Mouse (Mus musculus) MEL (cell line): Measurements from ENCODE around the gene Klhl40. TPM values are rescaled to one million over a fixed set of nuclear protein-coding genes. Genes with fewer than 3 reads are reported as not detected.

ENCODE experiments used
- DNase-seq: peaks from one replicate; pipeline ENCODE4 v3.0.0; 2011; ENCODE audit warnings: low read depth, low spot score
- H3K27ac ChIP-seq: 2 replicates; pipeline ENCODE4 v1.5.1; 2012; ENCODE audit warnings: low read depth, mild to moderate bottlenecking, control low read depth, low read length, moderate library complexity; ENCODE audit not compliant: control insufficient read depth
- H3K27me3 ChIP-seq, 2 experiments: fragments of 150-350 bp in 1 of 2; sonication (generic) in 1 of 2; 2 replicates each; pipeline ENCODE4 v1.6.1; 2012; ENCODE audit warnings: low read length in 2 of 2, mild to moderate bottlenecking in 2 of 2, improper control_type of control experiment in 1 of 2, moderate library complexity in 1 of 2; ENCODE audit not compliant: insufficient read depth in 2 of 2, control insufficient read depth in 1 of 2
- H3K36me3 ChIP-seq, 2 experiments: 2 replicates each; pipeline ENCODE4 v1.6.1; 2012 to 2014; ENCODE audit warnings: low read length in 2 of 2, improper control_type of control experiment in 1 of 2, inconsistent platforms in 1 of 2, mild to moderate bottlenecking in 1 of 2; ENCODE audit not compliant: insufficient read depth in 2 of 2, control insufficient read depth in 1 of 2
- H3K4me1 ChIP-seq, 2 experiments: fragments of 150-350 bp in 1 of 2; sonication (generic) in 1 of 2; 2 replicates each; pipeline ENCODE4 v1.6.1; 2012; ENCODE audit warnings: low read length in 2 of 2, improper control_type of control experiment in 1 of 2, mild to moderate bottlenecking in 1 of 2; ENCODE audit not compliant: insufficient read depth in 2 of 2, control insufficient read depth in 1 of 2
- H3K4me3 ChIP-seq, 2 experiments: fragments of 150-350 bp in 1 of 2; sonication (generic) in 1 of 2; 2 replicates each; pipeline ENCODE4 v1.5.1; 2012; ENCODE audit warnings: low read depth in 2 of 2, low read length in 2 of 2, mild to moderate bottlenecking in 2 of 2, moderate library complexity in 2 of 2, control low read depth in 1 of 2, improper control_type of control experiment in 1 of 2; ENCODE audit not compliant: control insufficient read depth in 1 of 2, insufficient read depth in 1 of 2
- H3K79me2 ChIP-seq: 2 replicates; pipeline ENCODE4 v1.6.1; 2012; ENCODE audit warnings: mild to moderate bottlenecking, low read length, moderate library complexity; ENCODE audit not compliant: control insufficient read depth, poor library complexity, insufficient read depth
- H3K9ac ChIP-seq: 2 replicates; pipeline ENCODE4 v1.6.1; 2012; ENCODE audit warnings: low read depth, mild to moderate bottlenecking, control low read depth, low read length, moderate library complexity; ENCODE audit not compliant: control insufficient read depth, poor library complexity, severe bottlenecking
- H3K9me3 ChIP-seq: fragments of 150-350 bp; sonication (generic); replicated peaks from 2 replicates; pipeline ENCODE4 v1.6.1; 2012; ENCODE audit warnings: mild to moderate bottlenecking, low read length, improper control_type of control experiment, moderate library complexity; ENCODE audit not compliant: insufficient read depth
- CHD2 ChIP-seq: IDR thresholded peaks from 2 replicates; pipeline ENCODE4 v1.6.1; 2011; ENCODE audit warnings: low read length, improper control_type of control experiment
- JUND ChIP-seq: IDR thresholded peaks from 2 replicates; pipeline ENCODE4 v1.6.1; 2011; ENCODE audit warnings: low read depth, mild to moderate bottlenecking, improper control_type of control experiment, low read length
- MAFK ChIP-seq: IDR thresholded peaks from 2 replicates; pipeline ENCODE4 v1.6.1; 2011; ENCODE audit warnings: low read depth, mild to moderate bottlenecking, low read length, improper control_type of control experiment, borderline replicate concordance
- MAZ ChIP-seq: IDR thresholded peaks from 2 replicates; pipeline ENCODE4 v1.6.1; 2012; ENCODE audit warnings: low read depth, mild to moderate bottlenecking, inconsistent platforms, low read length, improper control_type of control experiment
- MXI1 ChIP-seq: IDR thresholded peaks from 2 replicates; pipeline ENCODE4 v1.6.1; 2011; ENCODE audit warnings: mild to moderate bottlenecking, low read depth, low read length, improper control_type of control experiment
- MYC ChIP-seq: IDR thresholded peaks from 2 replicates; pipeline ENCODE4 v1.6.1; 2011; ENCODE audit warnings: low read depth, mild to moderate bottlenecking, low read length, improper control_type of control experiment, moderate library complexity
- NELFE ChIP-seq: IDR thresholded peaks from 2 replicates; pipeline ENCODE4 v1.6.1; 2011; ENCODE audit warnings: low read depth, low read length, improper control_type of control experiment
- RAD21 ChIP-seq: IDR thresholded peaks from 2 replicates; pipeline ENCODE4 v1.6.1; 2011; ENCODE audit warnings: mild to moderate bottlenecking, low read depth, low read length, improper control_type of control experiment
- SMC3 ChIP-seq: IDR thresholded peaks from 2 replicates; pipeline ENCODE4 v1.6.1; 2011; ENCODE audit warnings: low read depth, low read length, improper control_type of control experiment
- TAL1 ChIP-seq: IDR thresholded peaks from 2 replicates; pipeline ENCODE4 v1.6.1; 2012; ENCODE audit warnings: mild to moderate bottlenecking, inconsistent platforms, low read length, moderate library complexity, mixed read lengths
- UBTF ChIP-seq: IDR thresholded peaks from 2 replicates; pipeline ENCODE4 v1.6.1; 2012; ENCODE audit warnings: low read depth, mild to moderate bottlenecking, inconsistent platforms, low read length, improper control_type of control experiment, moderate library complexity, borderline replicate concordance; ENCODE audit not compliant: insufficient read depth
- USF1 ChIP-seq: IDR thresholded peaks from 2 replicates; pipeline ENCODE4 v1.6.1; 2014; ENCODE audit warnings: low read depth, mild to moderate bottlenecking, inconsistent platforms, low read length, improper control_type of control experiment, moderate library complexity
- USF2 ChIP-seq, 2 experiments: IDR thresholded peaks; 2 replicates each; pipeline ENCODE4 v1.6.1; 2011 to 2012; ENCODE audit warnings: improper control_type of control experiment in 2 of 2, low read length in 2 of 2, borderline replicate concordance in 1 of 2, inconsistent platforms in 1 of 2, low read depth in 1 of 2, mild to moderate bottlenecking in 1 of 2; ENCODE audit not compliant: insufficient read depth in 1 of 2
- ZC3H11A ChIP-seq: IDR thresholded peaks from 2 replicates; pipeline ENCODE4 v1.6.1; 2012; ENCODE audit warnings: low read depth, mild to moderate bottlenecking, inconsistent platforms, low read length, improper control_type of control experiment
- ZKSCAN1 ChIP-seq: IDR thresholded peaks from 2 replicates; pipeline ENCODE4 v1.6.1; 2012; ENCODE audit warnings: low read depth, mild to moderate bottlenecking, inconsistent platforms, low read length, improper control_type of control experiment, moderate library complexity
- ZNF384 ChIP-seq: IDR thresholded peaks from 2 replicates; pipeline ENCODE4 v1.6.1; 2012; ENCODE audit warnings: low read depth, mild to moderate bottlenecking, inconsistent platforms, low read length, improper control_type of control experiment
- polyA plus RNA-seq, 2 experiments: library from polyadenylated mRNA; stranded (reverse) in 1 of 2; unstranded in 1 of 2; fragments of >175 nt in 1 of 2; fragments of >200 nt in 1 of 2; gene quantifications; 2 replicates each; pipeline versions ENCODE4 v1.2.1 to v1.2.4; 2012; ENCODE audit warnings: low replicate concordance in 2 of 2, low read depth in 1 of 2; ENCODE audit not compliant: insufficient read length in 2 of 2, insufficient read depth in 1 of 2, missing spikeins in 1 of 2
- total RNA-seq: library from RNA; depleted of rRNA; stranded (reverse); fragments of 300-350 nt; gene quantifications from 2 replicates; pipeline ENCODE4 v1.2.3, GENCODE M21; 2012

The Klhl40 gene
- total and polyA plus RNA-seq, 3 experiments = not detected

GRCm38 (mm10) chr9:121807546-121807945, 30.1 kb downstream of the Klhl40 start:
- Histone ChIP-seq H3K9ac (no peak overlapping the region), H3K27ac (no peak overlapping the region), H3K4me1 (peaks cover 0 to 5% of the 10 kb centered on the region in 2 experiments; a peak in 1 of 4 replicates), H3K9me3 (no peaks in the 10 kb centered on the region), H3K36me3 (no peaks in the 10 kb centered on the region), H3K27me3 (no peaks in the 10 kb centered on the region), H3K4me3 (no peak overlapping the region), H3K79me2 (no peaks in the 10 kb centered on the region)
- no peak for DNase-seq
- TF ChIP-seq USF1 (no peak), ZKSCAN1 (no peak), TAL1 (no peak), MXI1 (no peak), MAFK (no peak), SMC3 (no peak), ZNF384 (no peak), USF2 (IDR thresholded peaks at IDR 0.05; ENCODE audit: borderline replicate concordance in 1 of 2, insufficient read depth in 1 of 2, low read depth in 1 of 2, low read length in 2 of 2) (no peak), JUND (no peak), NELFE (no peak), CHD2 (no peak), MAZ (no peak), UBTF (no peak), RAD21 (no peak)

- Histone ChIP-seq H3K9me3 (no peaks in the 10 kb centered on the region), H3K27me3 (no peaks in the 10 kb centered on the region), H3K27ac (no peak overlapping the region), H3K4me3 (no peak overlapping the region), H3K4me1 (peaks cover 0 to 2% of the 10 kb centered on the region in 2 experiments; a peak in 1 of 4 replicates), H3K9ac (no peak overlapping the region), H3K79me2 (no peaks in the 10 kb centered on the region), H3K36me3 (no peaks in the 10 kb centered on the region)
- no peak for DNase-seq
- no peak for TF ChIP-seq MYC
- no peak for TF ChIP-seq ZC3H11A
- no peak for TF ChIP-seq MAFK
These were observed 30.5 kb downstream of the Klhl40 start for GRCm38 (mm10) chr9:121807947-121808346.
